In the genomic region with DNA sequence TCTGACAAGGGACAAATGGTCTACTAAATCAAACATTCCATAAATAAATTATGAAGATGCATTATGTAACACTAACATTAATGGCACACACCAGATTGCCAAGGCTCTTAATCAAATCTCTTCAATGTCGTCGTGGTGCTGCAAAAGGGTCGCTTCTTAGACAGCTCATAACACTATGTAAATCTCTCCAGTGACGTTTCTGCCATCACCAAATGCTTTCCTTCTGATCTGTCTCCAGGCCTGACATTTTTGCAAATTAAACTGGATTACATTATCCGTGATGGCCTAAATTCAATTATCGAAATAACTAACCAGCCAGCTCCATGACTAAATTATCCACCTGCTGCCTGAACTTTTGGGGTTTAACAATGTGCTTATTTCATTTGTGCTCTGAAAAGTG, we compare ENCODE assay signal across 23 mouse cellular contexts.
DNase-seq lines count a peak whose midpoint lies in the region; ATAC-seq and TF ChIP-seq lines count a peak whose summit lies in the region.
"Had no signal": no experiment of that assay in that cellular context is flagged by ENCODE, and none has a peak within 500 bp of the region (broad histone marks: within the 10 kb centered on the region; RNA-seq: fewer than 3 reads in every experiment).

No protein-coding gene starts in this region.

- no peak overlapping the region for H3K27ac ChIP-seq in kidney, postnatal 0 days
- no peak overlapping the region for H3K27ac ChIP-seq in kidney, adult 2 months (ENCODE audit: insufficient read depth, low read depth, low read length)
- no peak overlapping the region for H3K27ac ChIP-seq in lung, embryonic 14.5 days (ENCODE audit: low read depth)
- no peak overlapping the region for H3K27ac ChIP-seq in lung, embryonic 15.5 days
- H3K27ac ChIP-seq in midbrain, embryonic 15.5 days: no peak overlapping the region
- H3K27ac ChIP-seq: embryonic facial prominence, embryonic 13.5 days; gastrocnemius, adult 2 months; heart, embryonic 15.5 days; limb, embryonic 12.5 days; liver, embryonic 14.5 days; neural tube, embryonic 15.5 days had no signal

- H3K9ac ChIP-seq in kidney, postnatal 0 days (ENCODE audit: low read depth, low read length): no peak overlapping the region
- H3K9ac ChIP-seq in lung, embryonic 14.5 days: no peak overlapping the region
- no peak overlapping the region for H3K9ac ChIP-seq in lung, embryonic 15.5 days
- no peak overlapping the region for H3K9ac ChIP-seq in midbrain, embryonic 15.5 days
- H3K9ac ChIP-seq: embryonic facial prominence, embryonic 13.5 days; heart, embryonic 15.5 days; limb, embryonic 12.5 days; liver, embryonic 14.5 days; neural tube, embryonic 15.5 days had no signal

- no peak overlapping the region for H3K4me2 ChIP-seq in kidney, postnatal 0 days (ENCODE audit: low read length)
- H3K4me2 ChIP-seq in lung, embryonic 14.5 days: no peak overlapping the region
- H3K4me2 ChIP-seq in lung, embryonic 15.5 days: no peak overlapping the region
- no peak overlapping the region for H3K4me2 ChIP-seq in midbrain, embryonic 15.5 days
- H3K4me2 ChIP-seq: embryonic facial prominence, embryonic 13.5 days; heart, embryonic 15.5 days; limb, embryonic 12.5 days; neural tube, embryonic 15.5 days had no signal

- no peak overlapping the region for H3K4me3 ChIP-seq in kidney, postnatal 0 days (replicated peaks; ENCODE audit: low read depth, low read length)
- H3K4me3 ChIP-seq in kidney, adult 2 months (ENCODE audit: insufficient read depth, low read depth, low read length): no peak overlapping the region
- H3K4me3 ChIP-seq in lung, embryonic 14.5 days (ENCODE audit: low read depth, low read length): no peak overlapping the region
- no peak overlapping the region for H3K4me3 ChIP-seq in lung, adult 2 months (replicated peaks; ENCODE audit: extremely low read depth, low read depth, low read length)
- no peak overlapping the region for H3K4me3 ChIP-seq in lung, embryonic 15.5 days
- H3K4me3 ChIP-seq in midbrain, embryonic 15.5 days: no peak overlapping the region
- H3K4me3 ChIP-seq: embryonic facial prominence, embryonic 13.5 days; gastrocnemius, adult 2 months; heart, embryonic 15.5 days; limb, embryonic 12.5 days; megakaryocyte, embryonic 14.5 days; myocyte; neural tube, embryonic 15.5 days had no signal

- no peaks in the 10 kb centered on the region for H3K36me3 ChIP-seq in kidney, postnatal 0 days (ENCODE audit: insufficient read depth, low read length)
- H3K36me3 ChIP-seq in kidney, adult 2 months (ENCODE audit: control insufficient read depth, insufficient read depth, low read length): no peaks in the 10 kb centered on the region
- H3K36me3 ChIP-seq in lung, embryonic 14.5 days (ENCODE audit: insufficient read depth): no peaks in the 10 kb centered on the region
- H3K36me3 ChIP-seq in lung, embryonic 15.5 days: no peaks in the 10 kb centered on the region
- H3K36me3 ChIP-seq in midbrain, embryonic 15.5 days (replicated peaks): no peaks in the 10 kb centered on the region
- H3K36me3 ChIP-seq: embryonic facial prominence, embryonic 13.5 days; heart, embryonic 15.5 days; limb, embryonic 12.5 days; neural tube, embryonic 15.5 days had no signal

- no peak for TF ChIP-seq POLR2A in kidney, adult 2 months (IDR thresholded peaks at IDR 0.05; ENCODE audit: low read depth, low read length)
- no peak for TF ChIP-seq POLR2A in lung, adult 2 months (IDR thresholded peaks at IDR 0.05; ENCODE audit: borderline replicate concordance, extremely low read depth, low read depth, low read length)

- TF ChIP-seq CTCF in kidney, postnatal 0 days (IDR thresholded peaks at IDR 0.05; ENCODE audit: low read depth): no peak
- no peak for TF ChIP-seq CTCF in kidney, adult 2 months (conservative IDR thresholded peaks at IDR 0.05; ENCODE audit: insufficient read depth, insufficient read length, low read depth, low read length)
- no peak for TF ChIP-seq CTCF in lung, embryonic 14.5 days (IDR thresholded peaks at IDR 0.05; ENCODE audit: low read depth)
- TF ChIP-seq CTCF in lung, adult 2 months (IDR thresholded peaks at IDR 0.05; ENCODE audit: insufficient read depth, low read length): no peak

- DNase-seq in kidney, postnatal 0 days (ENCODE audit: low spot score): peak; percentile 4
- no peak for DNase-seq in kidney, adult 2 months
- peak; percentile 63 for DNase-seq in lung, embryonic 14.5 days
- DNase-seq in lung, adult 2 months: no peak
- no peak for DNase-seq in gastrocnemius, postnatal 4 days (ENCODE audit: low spot score in 2 of 2)
- no peak for DNase-seq in adipocyte (ENCODE audit: low spot score)
- DNase-seq: adrenal gland, postnatal 25 days; cerebellum, adult 9-10 months; gastrocnemius, adult 2 months; heart, adult 18-20 months; right cerebral cortex, postnatal 4 days; thymus, postnatal 25 days had no signal

- no peaks in the 10 kb centered on the region for H3K27me3 ChIP-seq in kidney, postnatal 0 days (ENCODE audit: insufficient read depth, low read length)
- no peaks in the 10 kb centered on the region for H3K27me3 ChIP-seq in kidney, adult 2 months (replicated peaks; ENCODE audit: control insufficient read depth, insufficient read depth, low read length)
- H3K27me3 ChIP-seq in lung, embryonic 14.5 days (ENCODE audit: insufficient read depth, low read length): no peaks in the 10 kb centered on the region
- H3K27me3 ChIP-seq in lung, embryonic 15.5 days: no peaks in the 10 kb centered on the region
- H3K27me3 ChIP-seq in midbrain, embryonic 15.5 days (replicated peaks): no peaks in the 10 kb centered on the region
- H3K27me3 ChIP-seq: embryonic facial prominence, embryonic 13.5 days; heart, embryonic 15.5 days; limb, embryonic 12.5 days; megakaryocyte, embryonic 14.5 days; neural tube, embryonic 15.5 days; Patski had no signal

- ATAC-seq in kidney, postnatal 0 days (replicated peaks; ENCODE audit: low FRiP score, low read depth): no peak
- ATAC-seq in lung, embryonic 14.5 days (ENCODE audit: insufficient read depth): peak; percentile 76; the same call in 1 of the 2 replicates
- ATAC-seq in lung, embryonic 15.5 days (ENCODE audit: borderline replicate concordance, extremely low read depth, low FRiP score, low TSS enrichment): peak; percentile 62
- 0 out of 2 replicates have a peak, but pooled peaks have one; percentile 52 for ATAC-seq in midbrain, embryonic 15.5 days (replicated peaks)
- ATAC-seq: activated CD4-positive, CD25-positive, alpha-beta regulatory T cell, adult 4 months; Patski had no signal

- WGBS in kidney, postnatal 0 days: 67% methylated on average over 6 of the region's 6 CpGs
- WGBS in kidney, adult 2 months: 79% methylated on average over 6 of the region's 6 CpGs
- 42% methylated on average over 6 of the region's 6 CpGs for WGBS in lung, embryonic 14.5 days
- 65% methylated on average over 6 of the region's 6 CpGs for WGBS in lung, adult 2 months
- WGBS in lung, embryonic 15.5 days: 40% methylated on average over 6 of the region's 6 CpGs
- 43% methylated on average over 6 of the region's 6 CpGs for WGBS in midbrain, embryonic 15.5 days

- no peaks in the 10 kb centered on the region for H3K9me3 ChIP-seq in kidney, postnatal 0 days (replicated peaks; ENCODE audit: low read length)
- H3K9me3 ChIP-seq in lung, embryonic 14.5 days (ENCODE audit: low read depth, low read length): no peaks in the 10 kb centered on the region
- no peaks in the 10 kb centered on the region for H3K9me3 ChIP-seq in lung, embryonic 15.5 days
- H3K9me3 ChIP-seq in midbrain, embryonic 15.5 days: no peaks in the 10 kb centered on the region
- H3K9me3 ChIP-seq: embryonic facial prominence, embryonic 13.5 days; heart, embryonic 15.5 days; limb, embryonic 12.5 days; neural tube, embryonic 15.5 days had no signal

- H3K4me1 ChIP-seq in kidney, postnatal 0 days (replicated peaks; ENCODE audit: insufficient read depth, low read length): no peaks in the 10 kb centered on the region
- H3K4me1 ChIP-seq in kidney, adult 2 months (ENCODE audit: control insufficient read depth, insufficient read depth, low read length): no peaks in the 10 kb centered on the region
- H3K4me1 ChIP-seq in lung, embryonic 14.5 days (ENCODE audit: insufficient read depth): no peaks in the 10 kb centered on the region
- no peaks in the 10 kb centered on the region for H3K4me1 ChIP-seq in lung, adult 2 months (ENCODE audit: control insufficient read depth, insufficient read depth, low read length)
- no peaks in the 10 kb centered on the region for H3K4me1 ChIP-seq in lung, embryonic 15.5 days
- H3K4me1 ChIP-seq in midbrain, embryonic 15.5 days: no peaks in the 10 kb centered on the region
- H3K4me1 ChIP-seq: embryonic facial prominence, embryonic 13.5 days; heart, embryonic 15.5 days; limb, embryonic 12.5 days; megakaryocyte, embryonic 14.5 days; neural tube, embryonic 15.5 days had no signal

Comparison
In these comparisons a context has a peak if more than half of its experiments do, and no peak if none do; other contexts are left out.
1. DNase-seq: peak in kidney, postnatal 0 days (single experiment) and lung, embryonic 14.5 days (single experiment); none in kidney, adult 2 months (single experiment), lung, adult 2 months (single experiment), gastrocnemius, postnatal 4 days (0 of 2) and adipocyte (single experiment).